Mouse (Mus musculus): ENCODE measurements at regions not wholly inside any gene's neighbourhood (a gene's known extent, or its start where the extent isn't known, plus 50 kb on each side); places are given as distances from the start of the nearest gene placed in this dataset.

GRCm38 (mm10) chr2:61453490-61454281, 124.7 kb upstream of the Tank start:
- peak; percentile 33 to 40 for DNase-seq

GRCm38 (mm10) chr2:61452581-61452980, 125.8 kb upstream of the Tank start:
- DNase-seq: no peak

- DNase-seq: no peak
Measured at GRCm38 (mm10) chr2:61450731-61451130, 127.7 kb upstream of the Tank start.

- DNase-seq: no peak
Measured at GRCm38 (mm10) chr2:61436591-61436990, 141.8 kb upstream of the Tank start.

- DNase-seq: no peak
Measured at GRCm38 (mm10) chr2:61407881-61408280, 170.5 kb upstream of the Tank start.

GRCm38 (mm10) chr2:61406104-61406751, 172.2 kb upstream of the Tank start:
- no peak for DNase-seq

GRCm38 (mm10) chr2:61405261-61405660, 173.1 kb upstream of the Tank start:
- DNase-seq: no peak

GRCm38 (mm10) chr2:61402588-61403487, 175.5 kb upstream of the Tank start:
- peak; percentile 18 to 25 for DNase-seq

GRCm38 (mm10) chr2:61401636-61402587, 176.5 kb upstream of the Tank start:
- DNase-seq: peak; percentile 87 to 89

GRCm38 (mm10) chr2:61398633-61399032, 179.8 kb upstream of the Tank start:
- peak in 1 of 2 experiments; percentile 3 for DNase-seq

GRCm38 (mm10) chr2:61389622-61390021, 188.8 kb upstream of the Tank start:
- DNase-seq: no peak

GRCm38 (mm10) chr2:61389207-61389606, 189.2 kb upstream of the Tank start:
- no peak for DNase-seq

- peak; percentile 44 to 64 for DNase-seq
Measured at GRCm38 (mm10) chr2:61387561-61387960, 190.8 kb upstream of the Tank start.

- no peak for DNase-seq
Measured at GRCm38 (mm10) chr2:61386966-61387365, 191.4 kb upstream of the Tank start.

GRCm38 (mm10) chr2:61384467-61384866, 193.9 kb upstream of the Tank start:
- no peak for DNase-seq

GRCm38 (mm10) chr2:61383744-61384295, 194.6 kb upstream of the Tank start:
- DNase-seq: no peak

- no peak for DNase-seq
Measured at GRCm38 (mm10) chr2:61379076-61379475, 199.3 kb upstream of the Tank start.

- DNase-seq: no peak
Measured at GRCm38 (mm10) chr2:61378297-61378696, 200.1 kb upstream of the Tank start.

- no peak for DNase-seq
Measured at GRCm38 (mm10) chr2:61377756-61378155, 200.6 kb upstream of the Tank start.

GRCm38 (mm10) chr2:61362606-61363005, 215.8 kb upstream of the Tank start:
- DNase-seq: no peak

GRCm38 (mm10) chr2:61361394-61361793, 217.0 kb upstream of the Tank start:
- DNase-seq: no peak

GRCm38 (mm10) chr2:61354104-61354503, 224.3 kb upstream of the Tank start:
- peak; percentile 9 to 11 for DNase-seq
